Mouse (Mus musculus) kidney, adult 18-20 months (tissue): ENCODE results near the gene Lgr6.
A peak's percentile ranks its signal among the peaks of the same experiment; 100 is the strongest.
"Not testable (repeated sequence)": the region's sequence is repeated elsewhere in the genome, so short reads cannot be mapped to it uniquely, and the experiment has no call there.

Experiments
- DNase-seq: peaks from one replicate; pipeline ENCODE4 v3.0.0; 2021

Lgr6 gene

DNA sequence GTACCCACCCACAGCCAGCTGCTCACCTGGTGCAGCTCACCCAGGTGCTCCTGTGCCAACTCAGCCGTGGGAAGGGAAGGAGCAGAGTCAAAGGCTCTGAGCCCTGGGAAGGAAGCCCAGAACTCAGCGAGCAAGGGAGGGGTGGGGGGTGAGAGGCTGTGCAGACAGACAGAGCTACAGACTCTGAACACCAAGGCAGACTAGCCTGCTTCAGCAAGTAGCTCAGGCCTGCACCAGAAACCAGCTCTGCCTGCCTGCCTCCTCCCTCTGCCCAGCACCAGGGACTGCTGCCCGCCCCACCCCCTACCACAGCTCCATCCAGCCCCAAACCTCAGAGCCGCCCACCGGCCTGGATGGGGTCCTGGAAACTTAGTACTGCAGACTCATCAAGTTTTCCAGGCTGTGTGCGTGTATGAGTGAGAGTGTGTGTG is 22.9 kb upstream of the Lgr6 start:
- DNase-seq = no peak

DNA sequence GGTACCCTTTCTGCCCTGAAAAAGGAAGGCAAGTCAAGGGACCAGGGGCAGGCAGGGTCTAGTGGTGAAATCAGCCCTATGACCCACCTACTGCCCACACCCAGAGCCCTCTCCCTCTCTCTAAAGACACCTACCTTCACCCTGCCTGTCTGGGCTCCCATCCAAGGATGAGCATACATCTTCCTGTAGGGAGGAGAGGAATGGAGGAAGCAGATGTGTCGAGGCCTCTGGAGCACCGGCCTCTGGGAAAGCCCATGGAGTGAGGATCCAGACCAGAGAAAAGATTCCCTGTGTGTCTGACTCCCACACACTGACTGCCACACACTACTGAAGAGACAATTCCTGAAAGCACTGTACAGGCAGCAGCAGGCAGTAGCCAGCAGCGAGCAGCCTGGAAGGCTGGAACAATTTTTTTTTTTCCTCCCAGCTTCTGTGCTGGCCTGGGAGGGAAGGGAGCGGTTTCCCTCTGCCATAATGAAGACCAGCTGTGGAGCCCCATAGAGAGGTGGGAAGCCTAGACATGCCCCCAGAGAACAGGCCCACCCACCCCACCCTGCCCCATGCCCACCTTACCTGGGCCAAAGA is 21.5 kb upstream of the Lgr6 start:
- no peak for DNase-seq

DNA sequence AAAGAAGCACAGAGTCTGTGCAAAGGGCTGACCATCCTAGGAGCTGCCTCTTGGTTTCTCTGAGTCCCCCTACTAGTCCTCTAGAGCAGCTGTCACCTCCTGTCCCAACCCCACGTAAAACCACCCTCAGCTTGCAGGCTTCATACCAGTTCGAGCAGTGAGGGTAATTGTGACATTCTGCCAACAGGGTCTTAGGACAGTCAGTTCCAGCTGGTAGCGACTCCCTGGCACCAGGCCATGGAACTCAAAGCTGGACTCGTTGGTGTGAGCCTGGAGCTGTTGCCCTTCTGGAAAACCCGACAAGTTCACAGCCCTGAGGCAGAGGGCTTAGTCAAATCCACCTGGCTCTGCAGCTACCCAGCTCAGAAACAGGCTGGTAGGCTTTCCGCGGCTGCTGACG is 20.9 kb upstream of the Lgr6 start:
- DNase-seq = peak; percentile 38

DNA sequence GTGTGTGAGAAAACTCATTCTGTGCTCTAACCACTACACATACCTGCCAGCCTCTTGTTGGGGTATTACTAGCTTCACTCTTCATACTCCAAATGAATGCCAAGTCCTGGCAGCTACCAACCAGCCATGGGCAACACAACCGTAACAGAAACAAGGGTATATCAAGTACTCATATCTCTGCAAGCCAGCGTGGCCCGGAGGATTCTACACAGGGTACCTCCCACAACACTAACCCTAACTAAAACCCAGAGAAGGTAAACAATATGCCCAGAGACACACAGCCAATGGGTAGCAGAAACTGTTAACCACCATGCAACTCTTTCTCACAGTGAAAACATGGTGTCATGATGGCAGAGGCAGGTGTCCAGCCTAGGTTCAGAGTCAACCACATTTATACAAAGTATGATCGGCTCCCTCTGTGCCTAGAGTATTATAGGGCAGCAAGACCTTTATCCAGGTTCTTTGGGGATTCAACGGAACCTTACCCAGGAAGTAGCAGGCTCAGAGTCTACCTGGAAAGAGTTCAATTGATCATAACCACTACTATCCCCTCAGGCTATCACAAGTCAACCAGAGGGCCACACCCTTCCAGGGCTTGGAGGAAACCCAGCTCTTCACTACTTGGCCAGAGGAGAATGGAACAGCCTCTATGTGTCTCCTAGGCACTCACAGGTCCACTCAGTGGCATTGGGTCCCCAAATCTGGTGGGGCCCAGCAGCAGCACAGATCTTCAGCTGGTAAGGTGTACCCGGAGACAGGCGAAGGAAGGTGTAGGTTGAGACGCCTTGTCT is 19.7 kb upstream of the Lgr6 start:
- DNase-seq = no peak

DNA sequence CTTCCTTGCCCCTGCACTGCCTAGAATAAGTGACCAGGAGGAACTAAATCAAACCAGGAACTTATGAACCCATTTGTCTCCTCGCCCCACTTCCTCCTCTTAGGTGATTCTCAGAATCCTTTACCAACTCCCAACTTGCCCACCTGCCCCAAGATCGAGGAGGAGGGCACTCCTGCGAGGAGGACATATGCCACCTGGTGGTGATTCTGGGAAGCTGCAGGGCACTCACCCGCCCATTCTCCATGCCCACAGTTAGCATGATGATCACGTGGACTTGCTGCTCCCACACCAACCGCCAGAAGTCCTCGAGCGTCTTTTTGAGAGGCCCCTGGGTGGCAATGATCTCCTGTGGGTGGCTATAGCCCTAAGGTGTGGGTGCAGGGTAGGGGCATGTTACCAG is 7.6 kb upstream of the Lgr6 start:
- peak; percentile 51 for DNase-seq

DNA sequence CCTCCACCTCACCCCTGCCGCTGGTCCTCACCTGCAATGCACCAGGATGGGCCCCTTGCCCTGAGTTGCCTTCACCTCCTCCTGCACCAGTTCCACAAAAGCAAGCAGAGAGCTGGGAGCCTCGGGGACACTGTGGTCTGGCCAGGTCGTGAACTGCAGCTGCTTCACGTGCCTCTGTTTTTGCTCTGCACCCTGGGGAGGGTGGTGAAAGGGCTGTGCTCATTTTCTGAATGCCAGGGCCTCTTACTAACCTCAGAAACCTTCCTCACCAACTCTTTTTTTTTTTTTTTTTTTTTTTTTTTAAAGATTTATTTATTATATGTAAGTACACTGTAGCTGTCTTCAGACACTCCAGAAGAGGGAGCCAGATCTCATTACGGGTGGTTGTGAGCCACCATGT is 6.2 kb upstream of the Lgr6 start:
- not testable (repeated sequence) for DNase-seq

DNA sequence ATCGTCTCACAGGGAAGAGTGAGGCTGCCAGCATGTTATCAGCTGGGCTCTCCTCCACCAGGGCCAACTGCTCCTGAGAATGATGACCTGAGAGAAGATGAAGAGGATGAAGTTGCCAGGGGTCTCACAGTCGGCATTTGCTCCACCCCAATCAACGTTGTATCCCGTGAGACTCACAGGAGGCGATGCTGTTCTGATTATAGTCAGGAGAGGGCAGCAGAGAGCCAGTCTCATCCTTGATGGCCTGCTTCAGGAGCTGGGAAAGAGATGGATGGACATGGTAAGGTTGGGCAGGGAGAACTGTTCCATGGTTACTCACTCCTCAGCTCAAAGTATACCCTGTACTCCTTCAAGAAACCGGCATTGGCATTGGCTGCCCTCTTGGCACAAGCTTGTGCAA is 5.0 kb upstream of the Lgr6 start:
- peak; percentile 78 for DNase-seq

DNA sequence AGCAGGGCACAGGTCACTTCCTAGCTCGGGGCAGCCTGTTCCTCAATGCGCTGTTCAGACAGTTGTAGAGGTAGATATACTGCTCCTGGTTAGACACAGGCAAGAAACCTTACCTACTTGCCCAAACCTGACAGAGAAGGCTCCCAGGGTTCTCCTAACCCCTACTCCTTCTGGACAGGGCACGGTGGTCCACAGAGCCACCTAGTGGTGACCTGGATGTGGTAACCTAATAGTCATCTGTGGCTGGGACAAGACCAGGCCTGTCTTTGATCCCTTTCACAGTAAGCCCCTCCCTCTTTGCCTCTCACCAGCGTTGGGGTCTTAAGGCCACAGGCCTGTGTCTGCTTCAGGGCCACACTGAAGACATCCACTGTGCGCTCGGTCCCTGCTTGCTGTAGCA is 3.5 kb upstream of the Lgr6 start:
- DNase-seq = no peak

DNA sequence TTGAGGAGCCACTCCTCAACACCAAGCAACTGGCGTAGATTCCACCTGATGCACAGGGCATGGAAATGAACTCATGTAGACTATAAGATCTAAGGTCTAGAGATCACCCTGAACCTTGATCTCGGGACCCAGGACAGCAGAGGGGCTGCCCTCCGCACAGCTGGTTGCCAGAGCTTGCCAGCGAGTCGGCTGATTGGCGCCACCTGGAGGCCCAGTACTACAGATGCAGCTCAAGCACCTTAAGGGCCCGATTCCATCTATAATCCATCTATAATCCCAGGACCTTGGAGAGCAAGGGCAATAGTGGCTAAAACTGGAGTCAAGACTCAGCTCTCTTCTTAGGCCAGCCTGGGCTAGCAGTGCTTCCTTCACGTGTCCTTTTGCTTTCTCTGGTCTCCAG is 875 bp upstream of the Lgr6 start:
- DNase-seq = peak; percentile 71

DNA sequence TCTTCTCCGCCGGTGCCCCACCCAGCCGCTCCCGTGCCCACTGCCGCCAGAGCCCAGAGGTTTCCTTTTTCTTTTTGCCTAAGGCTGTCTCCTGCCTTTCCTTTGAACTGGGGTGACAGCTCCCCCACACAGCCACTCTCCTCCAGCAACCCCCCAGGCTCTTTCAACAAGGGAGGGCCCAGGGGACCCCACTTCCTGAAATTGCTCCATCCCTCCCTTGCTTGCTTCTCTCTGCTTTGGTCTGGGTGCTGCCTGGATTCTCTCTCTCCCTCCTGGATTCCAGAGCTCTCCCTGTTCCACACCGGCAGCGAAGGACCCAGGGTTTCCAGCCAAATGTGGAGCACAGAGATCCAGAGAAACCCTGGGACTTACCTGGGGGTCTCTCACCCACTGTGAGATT is 4.7 kb downstream of the Lgr6 start:
- no peak for DNase-seq

DNA sequence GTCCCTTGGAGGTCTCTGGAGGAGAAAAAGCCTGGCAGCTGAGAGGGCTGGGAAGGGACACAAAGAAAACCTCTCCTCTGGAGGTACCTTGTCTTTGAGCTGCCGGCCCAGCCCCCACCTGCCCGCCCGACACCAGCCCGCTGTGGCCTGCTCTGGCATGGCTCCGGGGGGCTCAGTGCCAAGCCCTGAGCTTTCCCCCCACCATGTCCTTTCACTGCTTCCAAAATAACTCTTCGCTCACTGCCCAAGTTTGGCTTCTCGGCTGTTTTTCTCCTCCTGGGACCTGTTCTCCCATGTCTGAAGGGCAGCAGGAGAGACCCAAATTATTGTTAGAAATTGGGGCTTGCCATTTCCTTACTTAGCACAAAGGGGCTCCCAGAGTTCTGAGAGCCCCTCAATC is 6.6 kb downstream of the Lgr6 start:
- DNase-seq = no peak

DNA sequence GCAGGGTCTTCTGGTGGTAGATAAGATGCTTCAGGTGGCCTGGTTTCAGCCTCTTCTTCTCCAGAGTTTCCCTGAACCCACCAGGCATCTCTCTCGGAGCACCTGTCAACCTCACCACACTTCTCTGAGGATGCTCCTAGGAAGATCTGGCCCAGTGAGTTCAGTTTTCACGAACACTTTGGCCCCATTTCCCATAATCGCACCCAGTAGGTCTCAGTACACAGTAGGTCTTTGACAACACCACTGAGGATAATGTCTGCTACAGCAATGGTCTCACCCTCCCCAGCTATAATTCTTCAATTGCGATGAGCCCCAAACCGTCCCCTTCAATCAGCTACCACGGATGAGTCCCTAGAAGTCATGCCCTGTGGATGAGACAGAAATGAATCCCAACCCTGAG is 7.6 kb downstream of the Lgr6 start:
- DNase-seq = no peak

DNA sequence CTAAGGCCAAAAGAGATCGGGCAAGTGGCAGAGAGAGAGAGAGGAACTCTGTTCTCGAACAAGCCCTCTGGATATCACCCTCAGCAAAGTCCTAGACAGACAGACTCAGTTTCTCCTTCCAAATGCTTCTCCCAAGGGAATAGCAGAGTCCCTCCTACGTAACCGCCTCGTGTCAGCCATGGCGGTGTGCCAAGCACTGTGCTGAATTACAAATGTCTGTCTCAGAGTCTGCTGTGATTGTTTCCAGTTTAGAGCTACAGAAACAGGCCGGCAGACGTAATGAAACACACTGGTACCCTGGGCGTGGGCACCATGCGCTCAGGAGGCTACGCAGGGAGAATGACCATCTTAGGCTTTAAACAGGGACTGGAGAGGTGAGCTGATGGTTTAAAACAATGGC is 8.8 kb downstream of the Lgr6 start:
- no peak for DNase-seq

DNA sequence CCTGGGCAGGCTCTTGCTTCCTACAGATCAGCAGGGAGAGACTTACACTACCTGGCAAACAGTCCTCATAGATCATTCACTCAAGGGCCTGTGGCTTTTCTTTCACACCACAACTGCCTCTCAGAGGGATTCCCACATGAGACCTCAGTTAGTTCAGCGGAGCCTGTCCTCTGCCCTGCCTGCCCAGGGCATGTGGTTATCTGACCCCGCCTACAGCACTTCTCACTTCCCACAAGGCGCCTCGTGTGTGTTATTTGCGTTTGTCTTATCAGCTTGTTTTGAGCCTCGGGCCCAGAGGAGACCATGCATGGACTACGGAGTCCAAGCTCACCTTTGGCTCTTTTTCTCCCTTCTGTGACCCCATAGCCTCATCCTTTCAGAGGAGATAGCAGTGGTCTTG is 9.9 kb downstream of the Lgr6 start:
- DNase-seq = no peak

DNA sequence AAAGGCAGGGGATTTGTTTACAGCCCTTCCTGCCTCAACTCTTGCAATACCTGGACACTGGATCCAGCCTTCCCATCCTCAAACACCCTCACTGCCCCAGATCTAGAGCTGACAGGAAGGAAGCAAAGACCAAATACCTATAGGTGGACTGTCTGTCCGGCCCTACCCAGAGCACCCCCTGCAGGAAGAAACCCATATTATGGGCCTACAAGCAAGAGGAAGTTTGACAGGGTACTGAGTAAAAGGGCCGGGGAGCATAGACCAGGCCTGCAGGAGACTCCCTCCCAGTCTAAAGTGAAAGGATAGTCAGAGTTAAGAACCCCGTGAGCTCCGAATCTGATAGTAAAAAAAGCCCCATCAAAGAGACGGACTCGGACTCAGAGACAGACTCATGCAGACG is 10.4 kb downstream of the Lgr6 start:
- DNase-seq = no peak

DNA sequence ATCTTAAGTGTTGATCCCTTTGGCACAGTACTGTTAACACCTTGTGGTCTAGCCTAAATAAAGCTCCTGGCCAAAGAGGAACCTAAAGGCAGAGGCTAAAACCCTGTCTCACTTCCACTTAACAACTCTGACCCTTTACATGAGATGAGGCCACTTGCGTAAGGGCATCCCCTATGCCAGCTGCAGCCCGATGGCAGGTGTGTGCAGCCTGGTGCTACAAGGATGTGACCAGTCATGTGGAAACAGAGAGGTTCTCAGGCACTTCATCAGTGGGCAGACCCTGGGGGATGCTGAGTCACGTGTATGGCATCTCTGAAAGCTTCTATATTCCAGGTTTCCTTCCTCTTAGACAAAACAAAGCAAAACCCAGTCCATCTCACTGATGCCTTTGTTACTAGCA is 14.2 kb downstream of the Lgr6 start:
- no peak for DNase-seq

DNA sequence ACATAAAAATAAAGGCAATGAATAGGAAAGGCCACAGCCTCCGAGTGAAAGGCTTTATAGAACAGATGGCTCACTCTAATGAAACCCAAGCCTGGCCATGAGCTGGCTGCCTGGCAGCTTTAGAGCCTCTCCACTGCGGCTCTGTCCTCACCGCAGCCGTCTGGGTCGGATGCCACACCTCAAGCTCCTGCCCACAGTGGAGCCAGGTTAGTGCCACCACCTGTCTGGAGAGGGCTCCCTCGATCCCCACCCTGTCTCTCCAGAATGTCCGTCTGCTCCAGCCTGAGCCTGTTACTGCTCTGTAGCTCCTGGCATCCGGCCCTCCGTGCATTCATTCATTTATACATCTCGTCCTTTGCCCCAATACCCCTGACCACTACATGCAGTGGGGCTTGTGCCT is 15.4 kb downstream of the Lgr6 start:
- DNase-seq = no peak

DNA sequence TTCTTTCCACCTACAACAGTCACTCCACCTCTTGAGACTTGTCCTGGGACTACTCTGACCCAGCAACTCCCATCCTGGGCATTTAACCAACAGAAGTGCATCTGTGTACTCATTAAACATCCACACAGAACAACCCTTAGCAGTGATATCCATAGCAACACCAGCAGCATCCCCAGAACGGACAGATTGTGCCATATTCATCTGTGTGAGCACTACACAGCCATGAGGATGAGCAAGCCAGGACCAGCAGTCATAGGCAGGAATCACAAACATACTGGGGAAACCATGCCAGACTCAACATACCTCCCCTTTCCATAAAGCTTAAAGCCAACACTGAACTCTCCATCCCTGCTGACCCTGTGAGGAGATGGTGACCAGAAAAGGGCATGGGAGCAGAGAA is 17.7 kb downstream of the Lgr6 start:
- DNase-seq = no peak

DNA sequence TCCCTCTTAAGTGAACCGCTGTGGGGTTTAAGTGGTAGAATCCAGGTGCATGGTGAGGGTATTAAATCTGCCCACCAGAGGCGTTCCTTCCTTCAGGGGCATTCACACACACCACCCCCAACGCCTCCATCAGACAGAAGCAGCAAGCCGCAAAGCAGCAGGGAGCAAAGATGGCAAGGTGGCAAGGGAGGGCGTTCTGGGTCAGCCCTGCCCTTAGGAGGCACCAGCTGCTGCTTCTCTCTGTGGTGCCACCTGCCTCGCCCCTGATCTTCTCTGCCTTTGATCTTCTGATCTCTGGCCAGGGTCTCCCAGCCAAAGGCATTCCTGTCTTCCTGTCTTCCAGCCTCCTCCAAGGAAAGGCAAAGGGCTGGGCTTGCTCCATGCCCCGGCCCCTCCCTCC is 19.1 kb downstream of the Lgr6 start:
- no peak for DNase-seq

DNA sequence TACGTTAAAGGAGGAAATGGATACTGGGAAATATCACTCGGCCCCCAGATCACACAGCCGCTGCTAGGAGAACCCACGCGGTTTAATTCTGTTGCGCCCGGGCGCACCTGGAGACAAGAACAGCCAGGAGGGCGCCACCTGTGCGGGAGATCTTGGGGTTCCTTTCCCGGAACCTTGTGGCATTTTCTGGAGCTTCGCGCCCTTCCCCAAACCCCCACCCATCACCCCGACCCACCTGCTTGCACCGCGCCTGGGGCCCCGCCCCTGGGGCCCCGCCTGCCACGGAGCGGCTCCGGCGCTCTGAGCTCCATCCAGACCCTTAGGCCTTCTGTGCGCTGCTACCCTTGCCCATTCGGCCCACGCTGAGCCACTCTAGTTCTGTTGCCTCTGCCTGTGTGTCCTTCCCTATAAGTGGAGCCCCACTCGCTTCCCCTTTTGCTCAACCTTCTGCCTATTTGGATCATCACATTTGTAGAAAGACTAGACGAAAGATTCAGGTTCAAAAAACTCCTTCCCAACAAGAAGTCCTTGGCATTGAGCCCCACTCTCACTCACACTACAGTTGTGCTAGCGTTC is 19.7 kb downstream of the Lgr6 start:
- DNase-seq = no peak

DNA sequence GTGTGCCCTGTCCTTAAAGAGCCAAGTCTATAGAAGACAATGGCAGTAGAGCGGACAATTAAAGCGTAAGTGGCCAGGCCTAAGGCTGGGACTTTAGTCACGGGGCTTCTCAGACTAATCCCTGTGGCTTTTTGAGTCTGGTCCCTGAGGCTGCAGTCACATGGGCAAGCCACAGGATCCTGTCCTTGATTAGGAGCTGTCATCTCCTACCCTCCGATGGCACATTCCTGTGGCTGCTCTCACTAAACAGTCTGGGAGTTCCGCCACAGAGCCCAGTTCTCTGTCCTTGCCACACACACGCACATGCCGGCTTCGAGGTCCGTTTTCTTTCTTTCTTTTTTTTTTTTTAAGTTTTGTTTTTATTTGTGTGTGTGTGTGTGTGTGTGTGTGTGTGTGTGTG is 21.6 kb downstream of the Lgr6 start:
- no peak for DNase-seq

DNA sequence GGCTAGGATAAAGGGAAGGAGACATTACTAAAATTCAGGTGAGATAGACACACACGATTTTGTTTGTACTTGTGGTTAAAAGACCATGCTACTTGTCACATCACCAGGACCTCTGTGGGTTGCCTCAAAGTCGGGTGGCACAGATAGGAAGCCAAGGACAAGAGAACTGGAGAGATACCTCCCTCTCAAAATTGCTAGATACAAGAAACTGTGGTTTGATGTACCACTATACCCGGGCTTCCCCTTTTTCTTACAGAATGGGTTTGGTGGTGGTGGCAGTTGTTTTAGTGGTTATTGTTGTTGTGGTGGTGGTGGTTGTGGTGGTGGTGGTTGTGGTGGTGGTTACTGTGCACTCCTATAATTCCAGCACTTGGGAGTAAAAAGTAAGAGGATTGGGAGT is 22.8 kb downstream of the Lgr6 start:
- DNase-seq = no peak

DNA sequence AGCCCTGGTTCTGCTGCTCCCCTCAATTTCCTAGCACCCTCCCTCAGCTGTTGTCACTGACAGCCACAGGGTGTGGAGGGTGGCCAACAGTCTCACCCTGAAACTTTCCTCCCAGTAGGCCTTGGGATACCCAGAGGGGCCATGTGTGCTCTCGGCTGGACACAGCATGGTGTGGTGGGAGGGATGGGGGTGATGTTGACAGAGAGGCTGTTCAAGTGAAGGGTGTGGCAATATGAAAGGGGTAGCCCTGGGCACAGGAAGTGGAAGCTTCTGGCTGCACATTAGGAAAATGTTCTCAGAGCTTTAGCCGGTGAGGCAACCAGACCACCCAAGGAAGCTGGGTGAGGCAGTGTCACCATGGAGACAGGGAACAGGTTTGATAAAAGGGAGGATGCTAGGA is 26.1 kb downstream of the Lgr6 start:
- DNase-seq = no peak

DNA sequence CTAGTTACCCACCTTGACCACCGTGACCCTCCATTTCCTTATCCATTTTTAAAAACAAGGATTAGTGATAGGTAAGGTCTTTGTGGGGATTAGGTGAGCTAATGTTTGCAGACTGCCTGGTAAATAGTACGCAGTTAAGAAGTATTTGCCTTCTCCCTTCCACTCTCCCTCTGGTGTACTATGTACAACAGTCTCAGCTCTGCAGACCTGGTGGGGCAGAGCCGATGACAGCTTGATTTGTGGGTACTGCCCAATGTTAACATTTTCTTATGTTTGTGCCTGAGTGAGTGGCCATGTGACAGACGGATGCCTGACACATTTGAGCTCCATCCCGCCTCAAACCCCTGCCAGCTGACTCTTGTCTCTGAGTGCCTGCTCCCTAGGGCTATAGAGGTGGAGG is 28.6 kb downstream of the Lgr6 start:
- no peak for DNase-seq

DNA sequence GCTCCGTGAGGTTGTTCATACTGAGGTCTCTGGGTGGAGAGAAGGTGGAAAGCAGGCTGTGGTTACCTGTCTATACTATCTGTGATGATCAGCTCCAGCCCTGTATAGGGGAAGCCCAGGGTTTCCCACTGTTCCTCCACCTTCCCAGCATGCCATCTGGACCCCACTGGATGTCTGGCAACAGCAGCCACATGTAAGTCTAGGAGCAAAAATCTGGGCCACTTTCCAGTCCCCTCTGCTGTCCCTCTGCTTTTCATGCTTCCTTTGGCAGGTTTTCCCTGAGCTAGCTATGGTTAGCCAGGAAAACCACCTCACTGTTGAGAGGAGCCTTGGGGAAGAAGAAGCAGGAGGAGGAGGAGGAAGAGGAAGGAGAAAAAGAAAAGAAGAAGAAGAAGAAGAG is 29.8 kb downstream of the Lgr6 start:
- no peak for DNase-seq
